Mouse (Mus musculus) MEL (cell line): ENCODE measurements around the gene Bdkrb2. TPM values are rescaled to one million over a fixed set of nuclear protein-coding genes. Genes with fewer than 3 reads are reported as not detected.
A peak's percentile ranks its signal among the peaks of the same experiment; 100 is the strongest.

Experiments used
- DNase-seq: peaks from one replicate; pipeline ENCODE4 v3.0.0; 2011; ENCODE audit warnings: low read depth, low spot score
- H3K27ac ChIP-seq: 2 replicates; pipeline ENCODE4 v1.5.1; 2012; ENCODE audit warnings: low read depth, mild to moderate bottlenecking, control low read depth, low read length, moderate library complexity; ENCODE audit not compliant: control insufficient read depth
- H3K27me3 ChIP-seq, 2 experiments: fragments of 150-350 bp in 1 of 2; sonication (generic) in 1 of 2; 2 replicates each; pipeline ENCODE4 v1.6.1; 2012; ENCODE audit warnings: low read length in 2 of 2, mild to moderate bottlenecking in 2 of 2, improper control_type of control experiment in 1 of 2, moderate library complexity in 1 of 2; ENCODE audit not compliant: insufficient read depth in 2 of 2, control insufficient read depth in 1 of 2
- H3K36me3 ChIP-seq, 2 experiments: 2 replicates each; pipeline ENCODE4 v1.6.1; 2012 to 2014; ENCODE audit warnings: low read length in 2 of 2, improper control_type of control experiment in 1 of 2, inconsistent platforms in 1 of 2, mild to moderate bottlenecking in 1 of 2; ENCODE audit not compliant: insufficient read depth in 2 of 2, control insufficient read depth in 1 of 2
- H3K4me1 ChIP-seq, 2 experiments: fragments of 150-350 bp in 1 of 2; sonication (generic) in 1 of 2; 2 replicates each; pipeline ENCODE4 v1.6.1; 2012; ENCODE audit warnings: low read length in 2 of 2, improper control_type of control experiment in 1 of 2, mild to moderate bottlenecking in 1 of 2; ENCODE audit not compliant: insufficient read depth in 2 of 2, control insufficient read depth in 1 of 2
- H3K4me3 ChIP-seq, 2 experiments: fragments of 150-350 bp in 1 of 2; sonication (generic) in 1 of 2; 2 replicates each; pipeline ENCODE4 v1.5.1; 2012; ENCODE audit warnings: low read depth in 2 of 2, low read length in 2 of 2, mild to moderate bottlenecking in 2 of 2, moderate library complexity in 2 of 2, control low read depth in 1 of 2, improper control_type of control experiment in 1 of 2; ENCODE audit not compliant: control insufficient read depth in 1 of 2, insufficient read depth in 1 of 2
- H3K79me2 ChIP-seq: 2 replicates; pipeline ENCODE4 v1.6.1; 2012; ENCODE audit warnings: mild to moderate bottlenecking, low read length, moderate library complexity; ENCODE audit not compliant: control insufficient read depth, poor library complexity, insufficient read depth
- H3K9ac ChIP-seq: 2 replicates; pipeline ENCODE4 v1.6.1; 2012; ENCODE audit warnings: low read depth, mild to moderate bottlenecking, control low read depth, low read length, moderate library complexity; ENCODE audit not compliant: control insufficient read depth, poor library complexity, severe bottlenecking
- H3K9me3 ChIP-seq: fragments of 150-350 bp; sonication (generic); replicated peaks from 2 replicates; pipeline ENCODE4 v1.6.1; 2012; ENCODE audit warnings: mild to moderate bottlenecking, low read length, improper control_type of control experiment, moderate library complexity; ENCODE audit not compliant: insufficient read depth
- CTCF ChIP-seq, 3 experiments: IDR thresholded peaks in 2 of 3; conservative IDR thresholded peaks in 1 of 3; 2 replicates each; pipeline ENCODE4 v1.5.1; 2011 to 2012; ENCODE audit warnings: low read length in 3 of 3, low read depth in 2 of 3, mild to moderate bottlenecking in 2 of 3, improper control_type of control experiment in 1 of 3, inconsistent platforms in 1 of 3, mixed read lengths in 1 of 3, moderate library complexity in 1 of 3; ENCODE audit not compliant: control insufficient read depth in 1 of 3, insufficient read depth in 1 of 3, poor library complexity in 1 of 3, severe bottlenecking in 1 of 3
- E2F4 ChIP-seq: IDR thresholded peaks from 2 replicates; pipeline ENCODE4 v1.6.1; 2011; ENCODE audit warnings: low read depth, low read length, improper control_type of control experiment, borderline replicate concordance
- ELF1 ChIP-seq: IDR thresholded peaks from 2 replicates; pipeline ENCODE4 v1.6.1; 2014; ENCODE audit warnings: low read depth, mild to moderate bottlenecking, inconsistent platforms, low read length, improper control_type of control experiment, moderate library complexity
- JUND ChIP-seq: IDR thresholded peaks from 2 replicates; pipeline ENCODE4 v1.6.1; 2011; ENCODE audit warnings: low read depth, mild to moderate bottlenecking, improper control_type of control experiment, low read length
- MYC ChIP-seq: IDR thresholded peaks from 2 replicates; pipeline ENCODE4 v1.6.1; 2011; ENCODE audit warnings: low read depth, mild to moderate bottlenecking, low read length, improper control_type of control experiment, moderate library complexity
- RAD21 ChIP-seq: IDR thresholded peaks from 2 replicates; pipeline ENCODE4 v1.6.1; 2011; ENCODE audit warnings: mild to moderate bottlenecking, low read depth, low read length, improper control_type of control experiment
- SMC3 ChIP-seq: IDR thresholded peaks from 2 replicates; pipeline ENCODE4 v1.6.1; 2011; ENCODE audit warnings: low read depth, low read length, improper control_type of control experiment
- TBP ChIP-seq: IDR thresholded peaks from 2 replicates; pipeline ENCODE4 v1.8.0; 2011; ENCODE audit warnings: low read depth, low read length, improper control_type of control experiment
- ZKSCAN1 ChIP-seq: IDR thresholded peaks from 2 replicates; pipeline ENCODE4 v1.6.1; 2012; ENCODE audit warnings: low read depth, mild to moderate bottlenecking, inconsistent platforms, low read length, improper control_type of control experiment, moderate library complexity
- ZMIZ1 ChIP-seq: IDR thresholded peaks from 2 replicates; pipeline ENCODE4 v1.6.1; 2012; ENCODE audit warnings: low read depth, mild to moderate bottlenecking, inconsistent platforms, low read length, improper control_type of control experiment, moderate library complexity
- polyA plus RNA-seq, 2 experiments: library from polyadenylated mRNA; stranded (reverse) in 1 of 2; unstranded in 1 of 2; fragments of >175 nt in 1 of 2; fragments of >200 nt in 1 of 2; gene quantifications; 2 replicates each; pipeline versions ENCODE4 v1.2.1 to v1.2.4; 2012; ENCODE audit warnings: low replicate concordance in 2 of 2, low read depth in 1 of 2; ENCODE audit not compliant: insufficient read length in 2 of 2, insufficient read depth in 1 of 2, missing spikeins in 1 of 2
- total RNA-seq: library from RNA; depleted of rRNA; stranded (reverse); fragments of 300-350 nt; gene quantifications from 2 replicates; pipeline ENCODE4 v1.2.3, GENCODE M21; 2012

Bdkrb2 gene
- total and polyA plus RNA-seq, 3 experiments, result not detected

- Histone ChIP-seq H3K9me3 (no peaks in the 10 kb centered on the region), H3K27ac (no peak overlapping the region), H3K27me3 (no peaks in the 10 kb centered on the region), H3K4me3 (no peak overlapping the region), H3K4me1 (no peaks in the 10 kb centered on the region), H3K9ac (no peak overlapping the region), H3K36me3 (no peaks in the 10 kb centered on the region), H3K79me2 (no peaks in the 10 kb centered on the region)
- TF ChIP-seq SMC3 (no peak), ZKSCAN1 (no peak)
- no peak for DNase-seq
Observed at GRCm38 (mm10) chr12:105605212-105605611, 42.2 kb downstream of the Bdkrb2 start.

GRCm38 (mm10) chr12:105606881-105607280 lies 43.9 kb downstream of the Bdkrb2 start:
- no peaks in the 10 kb centered on the region for H3K79me2 ChIP-seq
- H3K27me3 ChIP-seq, result no peaks in the 10 kb centered on the region
- H3K9me3 ChIP-seq, result no peaks in the 10 kb centered on the region
- no peak for DNase-seq
- no peak overlapping the region for H3K9ac ChIP-seq
- no peak overlapping the region for H3K4me3 ChIP-seq
- no peaks in the 10 kb centered on the region for H3K36me3 ChIP-seq
- no peaks in the 10 kb centered on the region for H3K4me1 ChIP-seq
- TF ChIP-seq MYC (no peak), TBP (no peak)
- no peak overlapping the region for H3K27ac ChIP-seq

- Histone ChIP-seq H3K27ac (no peak overlapping the region), H3K36me3 (peaks cover 0 to 4% of the 10 kb centered on the region in 2 experiments; a peak in 2 of 4 replicates)
Observed at GRCm38 (mm10) chr12:105611045-105611444, 48.0 kb downstream of the Bdkrb2 start.

GRCm38 (mm10) chr12:105611748-105612147 lies 48.7 kb downstream of the Bdkrb2 start:
- Histone ChIP-seq H3K79me2 (no peaks in the 10 kb centered on the region), H3K4me3 (no peak overlapping the region), H3K36me3 (peaks cover 0 to 4% of the 10 kb centered on the region in 2 experiments; a peak in 2 of 4 replicates), H3K4me1 (no peaks in the 10 kb centered on the region), H3K9ac (no peak overlapping the region), H3K27me3 (no peaks in the 10 kb centered on the region), H3K27ac (no peak overlapping the region)
- DNase-seq, result peak; percentile 69
- TF ChIP-seq SMC3, result peak; percentile 70
- TF ChIP-seq CTCF (IDR thresholded peaks at IDR 0.05 in 2 of 3, conservative IDR thresholded peaks at IDR 0.05 in 1 of 3; ENCODE audit: control insufficient read depth in 1 of 3, insufficient read depth in 1 of 3, low read depth in 2 of 3, low read length in 3 of 3, poor library complexity in 1 of 3, severe bottlenecking in 1 of 3), result peak; percentile 69 to 90 (median 74)
- TF ChIP-seq E2F4, result no peak
- TF ChIP-seq ELF1, result no peak
- TF ChIP-seq ZMIZ1, result no peak
- TF ChIP-seq RAD21, result peak; percentile 46
- TF ChIP-seq, all 39 proteins: peak for 3
- no peaks in the 10 kb centered on the region for H3K9me3 ChIP-seq

More at GRCm38 (mm10) chr12:105611045-105611444, 48.0 kb downstream of the Bdkrb2 start:
- Histone ChIP-seq H3K27me3 (no peaks in the 10 kb centered on the region), H3K9me3 (no peaks in the 10 kb centered on the region), H3K4me1 (no peaks in the 10 kb centered on the region), H3K79me2 (no peaks in the 10 kb centered on the region), H3K4me3 (no peak overlapping the region), H3K9ac (no peak overlapping the region)
- TF ChIP-seq TBP (no peak), JUND (no peak)
- no peak for DNase-seq
